Mouse (Mus musculus) layer of hippocampus, postnatal 36 days (tissue): ENCODE data around the gene Timp2. TPM values are rescaled to one million over a fixed set of nuclear protein-coding genes. Genes with fewer than 3 reads are reported as not detected.

Experiments
- DNase-seq, 2 experiments: peaks; one replicate each; pipeline ENCODE4 v3.0.0; 2022
- total RNA-seq, 2 experiments: library from RNA; stranded (reverse); gene quantifications; 2 replicates each; pipeline ENCODE4 v1.2.3; 2021

Gene Timp2
- total RNA-seq, 2 experiments from 2014 or later = 187 to 191 TPM

- no peak for DNase-seq
Measured at GRCm38 (mm10) chr11:118289562-118289961, 66.0 kb downstream of the Timp2 start.

GRCm38 (mm10) chr11:118289037-118289511 is 66.5 kb downstream of the Timp2 start:
- DNase-seq = no peak

DNA sequence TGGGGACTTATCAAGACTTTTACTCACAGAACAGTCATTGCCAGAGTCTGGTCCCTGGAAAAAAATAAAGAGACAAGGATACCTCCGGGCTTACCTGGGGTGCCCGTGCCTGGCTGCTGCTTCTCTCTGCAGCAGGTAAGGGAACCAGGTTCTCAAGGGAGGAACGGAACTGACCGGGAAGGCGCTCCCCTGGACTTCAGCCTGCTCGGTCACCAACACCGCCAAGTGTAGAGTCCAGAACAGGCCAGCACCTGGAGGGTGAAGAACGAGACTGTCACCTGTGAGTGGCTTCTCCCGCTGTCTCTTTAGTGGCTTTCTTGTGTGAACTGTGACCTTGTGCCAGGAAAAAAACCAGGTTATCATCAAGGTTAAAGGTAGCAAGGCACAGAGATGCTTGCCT is 68.0 kb downstream of the Timp2 start:
- DNase-seq = no peak

DNA sequence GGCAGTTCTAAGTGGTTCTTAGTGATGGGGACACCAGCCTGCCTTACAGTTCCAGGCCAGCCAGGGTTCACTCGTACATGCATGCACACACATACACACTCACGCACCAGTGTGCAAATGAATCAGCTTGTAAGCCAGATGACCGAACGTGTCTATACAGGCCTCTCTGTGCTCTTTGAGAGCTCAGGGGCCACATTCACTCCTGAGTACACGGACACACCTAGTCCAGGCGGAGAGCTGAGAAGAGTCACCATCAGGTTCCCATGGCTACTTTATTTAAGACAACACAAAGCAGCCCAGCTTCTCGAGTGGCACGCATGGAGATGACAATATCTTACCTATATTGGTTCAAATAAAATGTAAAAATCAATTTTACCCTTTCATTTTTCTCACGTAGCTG is 69.1 kb downstream of the Timp2 start:
- no peak for DNase-seq

DNA sequence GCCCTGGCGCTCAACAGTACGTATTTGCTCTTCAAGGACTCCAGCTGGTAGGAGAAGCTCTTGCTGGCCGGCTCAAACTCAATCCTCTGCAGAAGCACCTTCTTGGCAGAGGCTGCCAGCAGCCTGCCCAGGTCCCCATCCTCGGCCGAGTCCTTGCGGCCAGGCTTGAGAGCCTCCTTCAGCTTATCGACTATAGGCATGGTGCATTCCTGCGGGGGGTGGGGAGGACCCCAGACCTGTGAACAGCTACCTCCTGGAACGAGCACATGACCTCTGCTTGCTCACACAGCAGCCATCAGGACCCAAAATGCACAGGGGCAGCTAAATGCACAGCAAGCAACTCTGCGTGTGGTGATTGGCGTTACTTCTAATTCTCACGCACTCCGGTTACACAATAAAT is 69.7 kb downstream of the Timp2 start:
- DNase-seq = no peak

DNA sequence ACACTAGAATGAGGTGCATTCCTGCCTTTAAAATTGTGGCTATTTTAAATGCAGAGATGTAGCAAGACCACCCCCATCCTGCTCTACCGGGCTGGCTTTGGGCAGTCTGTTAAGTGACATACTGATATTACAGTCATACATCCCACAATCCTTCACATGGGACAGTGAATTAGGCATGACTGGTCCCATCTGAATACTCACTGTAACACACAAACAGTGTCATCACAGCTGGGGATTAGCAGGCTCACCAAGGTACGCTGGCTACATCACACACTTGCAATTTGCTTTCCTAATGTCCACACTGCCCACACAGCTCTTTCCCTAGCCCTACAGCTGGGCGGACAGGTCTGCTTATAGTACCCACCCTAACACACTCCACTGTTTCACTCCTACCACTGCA is 75.3 kb downstream of the Timp2 start:
- no peak for DNase-seq

GRCm38 (mm10) chr11:118276328-118276727 is 79.2 kb downstream of the Timp2 start:
- no peak for DNase-seq

- DNase-seq = no peak
Measured at GRCm38 (mm10) chr11:118275092-118275491, 80.4 kb downstream of the Timp2 start.

GRCm38 (mm10) chr11:118269827-118270226 is 85.7 kb downstream of the Timp2 start:
- DNase-seq = no peak

GRCm38 (mm10) chr11:118266666-118267046 is 88.9 kb downstream of the Timp2 start:
- DNase-seq = no peak

- DNase-seq = no peak
Measured at GRCm38 (mm10) chr11:118266044-118266665, 89.4 kb downstream of the Timp2 start.

- DNase-seq = no peak
Measured at GRCm38 (mm10) chr11:118265621-118266020, 89.9 kb downstream of the Timp2 start.

- DNase-seq = peak; percentile 50 to 62
Measured at GRCm38 (mm10) chr11:118263146-118263545, 92.4 kb downstream of the Timp2 start.

- DNase-seq = no peak
Measured at GRCm38 (mm10) chr11:118260081-118260480, 95.5 kb downstream of the Timp2 start.

GRCm38 (mm10) chr11:118259580-118259979 is 96.0 kb downstream of the Timp2 start:
- DNase-seq = no peak

DNA sequence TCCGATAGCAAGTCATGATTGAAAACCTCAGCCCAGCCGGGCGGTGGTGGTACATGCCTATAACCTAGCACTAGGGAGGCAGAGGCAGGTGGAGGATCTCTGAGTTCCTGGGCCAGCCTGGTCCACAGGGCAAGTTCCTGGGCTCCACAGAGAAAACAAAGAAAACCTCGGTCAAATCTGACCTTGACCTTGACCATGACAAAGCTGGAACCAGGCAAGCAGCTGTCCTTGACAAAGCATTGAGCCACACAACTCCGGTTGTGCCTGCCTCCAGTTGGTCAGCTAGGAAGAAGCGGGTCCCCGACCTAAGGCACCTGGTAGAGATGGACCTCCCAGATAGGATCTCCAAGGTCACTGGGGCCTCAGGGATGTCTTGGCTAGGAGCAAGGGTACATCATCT is 99.2 kb downstream of the Timp2 start:
- DNase-seq = no peak

- DNase-seq = peak; percentile 55 to 66
Measured at GRCm38 (mm10) chr11:118254159-118254951, 101.2 kb downstream of the Timp2 start.

GRCm38 (mm10) chr11:118253447-118254158 is 101.9 kb downstream of the Timp2 start:
- DNase-seq = no peak

Other genes with a start within 250 kb of the Timp2 start
- gene Dnah17, start 225.1 kb downstream of the Timp2 start, total RNA-seq = under 1 TPM; 0.03 to 0.07 TPM
- 100 to 1,000 TPM in 1 of 2 experiments, 10 to 100 TPM in 1; 84.3 to 103 TPM for gene Cyth1, start 107.1 kb downstream of the Timp2 start, total RNA-seq
- gene Usp36, start 65.5 kb downstream of the Timp2 start, total RNA-seq = 10 to 100 TPM; 22.5 to 25.5 TPM
- 1 to 10 TPM; 1.2 to 1.4 TPM for gene Cep295nl, start 13.2 kb downstream of the Timp2 start, total RNA-seq
- 10 to 100 TPM; 17.1 to 17.3 TPM for gene Lgals3bp, start 46.4 kb upstream of the Timp2 start, total RNA-seq
- gene Cant1, start 63.3 kb upstream of the Timp2 start, total RNA-seq = 10 to 100 TPM; 39.9 TPM
- gene C1qtnf1, start 72.5 kb upstream of the Timp2 start, total RNA-seq = 1 to 10 TPM; 2.2 to 2.7 TPM
- gene Engase, start 121.1 kb upstream of the Timp2 start, total RNA-seq = 10 to 100 TPM; 15.2 to 15.5 TPM